Mouse (Mus musculus): ENCODE data around the gene Slc25a43. TPM values are rescaled to one million over a fixed set of nuclear protein-coding genes. Genes with fewer than 3 reads are reported as not detected.

Slc25a43 gene
- total and polyA plus RNA-seq, 3 experiments: 1.2 to 1.7 (median 1.5) TPM

- TF ChIP-seq CTCF (conservative IDR thresholded peaks at IDR 0.05 in 1 of 2, IDR thresholded peaks at IDR 0.05 in 1 of 2; ENCODE audit: low read depth in 2 of 2, low read length in 2 of 2) (no peak), POLR2AphosphoS2 (IDR thresholded peaks at IDR 0.05; ENCODE audit: low read depth, low read length) (no peak), MXI1 (IDR thresholded peaks at IDR 0.05; ENCODE audit: low read depth, low read length) (no peak), IRF4 (IDR thresholded peaks at IDR 0.05; ENCODE audit: low read depth, low read length) (no peak)
- DNase-seq (ENCODE audit: extremely low read depth): no peak
- in situ Hi-C loops (cut with MboI; ENCODE audit: low pct_ligation_motif_present, low pct_unique_long_range_greater_than_20kb, low sequenced_read_pairs): loop anchor here (5.0 to 25.0 kb wide), 2 partner anchors 35 to 150 kb away; partner anchors contain the start of genes Nkrf and Slc25a5
Measured at GRCm38 (mm10) chrX:36762289-36762688, 18.8 kb downstream of the Slc25a43 start.

GRCm38 (mm10) chrX:36762894-36763293, 19.4 kb downstream of the Slc25a43 start:
- H3K9me3 ChIP-seq (replicated peaks; ENCODE audit: low read length): no peaks in the 10 kb centered on the region
- H3K36me3 ChIP-seq (replicated peaks in 1 of 2; ENCODE audit: control insufficient read depth in 1 of 2, insufficient read depth in 1 of 2, low read length in 1 of 2): no peaks in the 10 kb centered on the region
- no peak overlapping the region for H3K27ac ChIP-seq (ENCODE audit: insufficient read depth, low read depth)
- H3K4me2 ChIP-seq (ENCODE audit: insufficient read depth, low read depth, poor library complexity, severe bottlenecking): no peak overlapping the region
- H3K4me3 ChIP-seq (replicated peaks in 1 of 3; ENCODE audit: low read depth in 2 of 3, low read length in 2 of 3, poor library complexity in 1 of 3): no peak overlapping the region
- no peak for DNase-seq (ENCODE audit: extremely low read depth)
- H3K79me2 ChIP-seq (replicated peaks; ENCODE audit: control insufficient read depth, extremely low read depth, insufficient read depth, poor library complexity, severe bottlenecking): no peaks in the 10 kb centered on the region
- no peaks in the 10 kb centered on the region for H3K27me3 ChIP-seq (replicated peaks)
- dilution Hi-C loops (cut with MboI; ENCODE audit: extremely low pct_ligation_motif_present, extremely low pct_unique_long_range_greater_than_20kb, low sequenced_read_pairs) (no loop called here), in situ Hi-C loops (cut with MboI; ENCODE audit: low pct_ligation_motif_present, low pct_unique_long_range_greater_than_20kb, low sequenced_read_pairs) (loop anchor here (5.0 to 25.0 kb wide), 2 partner anchors 34 to 149 kb away; partner anchors contain the start of genes Nkrf and Slc25a5)
- H3K9ac ChIP-seq (ENCODE audit: insufficient read depth, low read depth): no peak overlapping the region
- peaks cover 4 to 26% of the 10 kb centered on the region in 2 experiments; a peak in 2 of 4 replicates for H3K4me1 ChIP-seq (ENCODE audit: control insufficient read depth in 1 of 2, insufficient read depth in 2 of 2)
- TF ChIP-seq CHD1 (IDR thresholded peaks at IDR 0.05; ENCODE audit: low read depth, low read length) (no peak), ZNF384 (IDR thresholded peaks at IDR 0.05; ENCODE audit: low read depth, low read length) (no peak), RCOR1 (conservative IDR thresholded peaks at IDR 0.05; ENCODE audit: low read depth, low read length) (no peak), MAX (IDR thresholded peaks at IDR 0.05; ENCODE audit: low read length) (no peak), NELFE (IDR thresholded peaks at IDR 0.05; ENCODE audit: low read depth, low read length) (no peak), KAT2A (IDR thresholded peaks at IDR 0.05; ENCODE audit: insufficient replicate concordance, low read length) (no peak), TBP (conservative IDR thresholded peaks at IDR 0.05; ENCODE audit: low read depth, low read length) (no peak), CTCF (conservative IDR thresholded peaks at IDR 0.05 in 1 of 2, IDR thresholded peaks at IDR 0.05 in 1 of 2; ENCODE audit: low read depth in 2 of 2, low read length in 2 of 2) (no peak), ZMIZ1 (IDR thresholded peaks at IDR 0.05; ENCODE audit: low read depth, low read length) (no peak), IRF4 (IDR thresholded peaks at IDR 0.05; ENCODE audit: low read depth, low read length) (no peak), SIN3A (IDR thresholded peaks at IDR 0.05; ENCODE audit: low read length) (no peak), JUND (conservative IDR thresholded peaks at IDR 0.05; ENCODE audit: low read depth, low read length) (no peak), MAFK (IDR thresholded peaks at IDR 0.05; ENCODE audit: insufficient replicate concordance, low read length) (no peak), MXI1 (IDR thresholded peaks at IDR 0.05; ENCODE audit: low read depth, low read length) (no peak), TCF12 (IDR thresholded peaks at IDR 0.05; ENCODE audit: low read depth, low read length) (no peak), GABPA (IDR thresholded peaks at IDR 0.05; ENCODE audit: insufficient replicate concordance, low read depth, low read length) (no peak), USF2 (conservative IDR thresholded peaks at IDR 0.05; ENCODE audit: low read depth, low read length) (no peak), MAZ (IDR thresholded peaks at IDR 0.05; ENCODE audit: low read depth, low read length) (no peak)

More at GRCm38 (mm10) chrX:36762289-36762688, 18.8 kb downstream of the Slc25a43 start:
- H3K36me3 ChIP-seq (replicated peaks in 1 of 2; ENCODE audit: control insufficient read depth in 1 of 2, insufficient read depth in 1 of 2, low read length in 1 of 2): no peaks in the 10 kb centered on the region
- no peaks in the 10 kb centered on the region for H3K27me3 ChIP-seq (replicated peaks)
- no peaks in the 10 kb centered on the region for H3K9me3 ChIP-seq (replicated peaks; ENCODE audit: low read length)
- dilution Hi-C loops (cut with MboI; ENCODE audit: extremely low pct_ligation_motif_present, extremely low pct_unique_long_range_greater_than_20kb, low sequenced_read_pairs): no loop called here
- H3K9ac ChIP-seq (ENCODE audit: insufficient read depth, low read depth): no peak overlapping the region
- H3K4me3 ChIP-seq (replicated peaks in 1 of 3; ENCODE audit: low read depth in 2 of 3, low read length in 2 of 3, poor library complexity in 1 of 3): no peak overlapping the region
- H3K4me2 ChIP-seq (ENCODE audit: insufficient read depth, low read depth, poor library complexity, severe bottlenecking): no peak overlapping the region
- H3K27ac ChIP-seq (ENCODE audit: insufficient read depth, low read depth): no peak overlapping the region
- peaks cover 4 to 31% of the 10 kb centered on the region in 2 experiments; a peak in 2 of 4 replicates for H3K4me1 ChIP-seq (ENCODE audit: control insufficient read depth in 1 of 2, insufficient read depth in 2 of 2)
- H3K79me2 ChIP-seq (replicated peaks; ENCODE audit: control insufficient read depth, extremely low read depth, insufficient read depth, poor library complexity, severe bottlenecking): no peaks in the 10 kb centered on the region
